Mouse (Mus musculus) E14TG2a.4 (cell line): Measurements from ENCODE around the gene Ism1.
A peak's percentile ranks its signal among the peaks of the same experiment; 100 is the strongest.

Experiments
- CTCF ChIP-seq: conservative IDR thresholded peaks from 2 replicates; pipeline ENCODE4 v1.5.1; 2014; ENCODE audit warnings: low read length
- POU5F1 ChIP-seq: IDR thresholded peaks from 2 replicates; pipeline ENCODE4 v1.6.1; 2014; ENCODE audit warnings: low read length, borderline replicate concordance

GRCm38 (mm10) chr2:139778283-139778682 lies 100.3 kb downstream of the Ism1 start:
- TF ChIP-seq CTCF (peak; percentile 42), POU5F1 (no peak)
